Mouse (Mus musculus): ENCODE data around the gene Synpo2l. TPM values are rescaled to one million over a fixed set of nuclear protein-coding genes. Genes with fewer than 3 reads are reported as not detected.

Gene Synpo2l
- polyA plus RNA-seq, 1 experiment from 2014 or later: 0.48 TPM

DNA sequence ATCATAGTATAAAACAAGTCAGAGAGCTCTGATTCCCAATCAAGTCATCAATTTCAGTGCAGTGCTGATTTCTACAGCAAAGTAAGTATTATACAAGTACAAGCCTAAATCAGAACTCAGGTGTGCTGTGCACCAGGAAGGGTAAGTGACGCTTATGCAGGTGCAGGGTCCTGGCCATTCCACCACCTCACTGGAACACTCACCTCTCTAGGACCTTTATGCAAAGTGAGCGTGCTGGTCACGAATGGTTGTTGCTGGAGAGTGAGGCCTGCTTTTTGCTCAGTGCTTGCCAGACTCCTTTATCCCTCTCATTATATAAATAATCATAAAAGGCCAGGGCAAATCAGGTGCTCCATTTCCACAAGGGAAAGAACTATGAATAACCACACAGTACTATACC, 32.2 kb upstream of the Synpo2l start:
- WGBS: 82% methylated on average over 3 of the region's 3 CpGs

DNA sequence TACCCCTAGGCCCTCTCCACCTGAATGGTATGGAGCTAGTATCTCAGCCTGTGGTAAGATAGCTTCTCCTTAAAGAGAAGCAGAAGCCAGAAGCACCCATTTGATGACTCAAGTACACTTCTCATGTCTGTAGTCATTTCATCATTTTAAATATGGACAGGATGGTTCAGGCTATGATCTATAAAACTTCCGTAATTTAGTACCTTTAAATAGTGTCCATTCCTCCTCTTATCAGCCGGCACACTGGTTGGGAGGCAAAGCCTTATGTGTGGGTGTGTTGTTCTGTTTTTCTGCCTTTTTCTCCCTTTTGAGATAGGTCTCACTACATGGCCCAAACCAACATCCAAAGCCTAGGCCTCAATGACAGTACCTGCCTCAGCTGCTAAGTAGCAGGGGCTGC, 30.4 kb upstream of the Synpo2l start:
- Histone ChIP-seq H3K36me3 (ENCODE audit: control insufficient read depth, insufficient read depth, low read length) (0 out of 2 replicates have a peak, but pooled peaks cover 4% of the 10 kb centered on the region), H3K4me2 (replicated peaks; ENCODE audit: low read depth, low read length) (no peak overlapping the region), H3K4me3 (ENCODE audit: low read depth, low read length) (no peak overlapping the region), H3K27ac (ENCODE audit: low read depth, low read length) (no peak overlapping the region), H3K9me3 (ENCODE audit: control insufficient read depth, low read length) (no peaks in the 10 kb centered on the region), H3K4me1 (replicated peaks; ENCODE audit: control insufficient read depth, insufficient read depth, low read length) (peaks cover 14% of the 10 kb centered on the region; the same call in 1 of the 2 replicates), H3K9ac (ENCODE audit: low read depth, low read length) (no peak overlapping the region), H3K27me3 (ENCODE audit: control insufficient read depth, insufficient read depth, low read length) (no peaks in the 10 kb centered on the region)
- 97% methylated on average over 2 of the region's 2 CpGs for WGBS
- no peak for ATAC-seq (ENCODE audit: low FRiP score)
- no peak for DNase-seq (ENCODE audit: low spot score)

More for the DNA sequence above, 32.2 kb upstream of the Synpo2l start:
- H3K9me3 ChIP-seq (ENCODE audit: control insufficient read depth, low read length): no peaks in the 10 kb centered on the region
- H3K36me3 ChIP-seq (ENCODE audit: control insufficient read depth, insufficient read depth, low read length): no peaks in the 10 kb centered on the region
- H3K4me1 ChIP-seq (replicated peaks; ENCODE audit: control insufficient read depth, insufficient read depth, low read length): peaks cover 14% of the 10 kb centered on the region; the same call in 1 of the 2 replicates
- H3K4me3 ChIP-seq (ENCODE audit: low read depth, low read length): no peak overlapping the region
- DNase-seq (ENCODE audit: low spot score): no peak
- no peak overlapping the region for H3K9ac ChIP-seq (ENCODE audit: low read depth, low read length)
- H3K4me2 ChIP-seq (replicated peaks; ENCODE audit: low read depth, low read length): no peak overlapping the region
- H3K27ac ChIP-seq (ENCODE audit: low read depth, low read length): no peak overlapping the region
- ATAC-seq (ENCODE audit: low FRiP score): no peak
- no peaks in the 10 kb centered on the region for H3K27me3 ChIP-seq (ENCODE audit: control insufficient read depth, insufficient read depth, low read length)

DNA sequence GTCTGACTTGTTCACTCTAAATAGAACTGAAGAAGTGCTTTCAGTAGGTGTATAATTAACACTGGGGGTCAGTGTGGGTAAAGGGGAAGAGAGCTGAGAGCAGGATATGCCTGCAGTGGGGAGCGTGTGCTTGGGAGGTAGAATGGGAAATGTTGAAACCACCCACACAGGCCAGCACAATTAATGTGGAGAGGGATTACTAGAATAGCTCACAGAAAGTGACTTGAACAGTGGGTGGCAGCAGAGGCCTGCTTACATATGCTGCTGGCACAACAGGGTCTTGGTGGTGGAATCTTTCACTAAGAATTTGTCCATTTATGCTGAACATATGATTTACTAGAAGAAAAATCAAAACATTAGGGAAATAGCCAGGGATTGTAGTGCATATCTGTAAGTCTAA, 28.8 kb upstream of the Synpo2l start:
- Histone ChIP-seq H3K9ac (ENCODE audit: low read depth, low read length) (peak overlapping the region; percentile 34; the same call in 1 of the 2 replicates), H3K4me1 (replicated peaks; ENCODE audit: control insufficient read depth, insufficient read depth, low read length) (peaks cover 14% of the 10 kb centered on the region; the same call in 1 of the 2 replicates), H3K27me3 (ENCODE audit: control insufficient read depth, insufficient read depth, low read length) (no peaks in the 10 kb centered on the region), H3K36me3 (ENCODE audit: control insufficient read depth, insufficient read depth, low read length) (0 out of 2 replicates have a peak, but pooled peaks cover 7% of the 10 kb centered on the region), H3K9me3 (ENCODE audit: control insufficient read depth, low read length) (no peaks in the 10 kb centered on the region), H3K27ac (ENCODE audit: low read depth, low read length) (no peak overlapping the region), H3K4me2 (replicated peaks; ENCODE audit: low read depth, low read length) (peak overlapping the region; percentile 84), H3K4me3 (ENCODE audit: low read depth, low read length) (peak overlapping the region; percentile 86)
- DNase-seq (ENCODE audit: low spot score) (peak; percentile 43), ATAC-seq (ENCODE audit: low FRiP score) (no peak)
- WGBS: 23% methylated on average over 1 of the region's 1 CpGs

DNA sequence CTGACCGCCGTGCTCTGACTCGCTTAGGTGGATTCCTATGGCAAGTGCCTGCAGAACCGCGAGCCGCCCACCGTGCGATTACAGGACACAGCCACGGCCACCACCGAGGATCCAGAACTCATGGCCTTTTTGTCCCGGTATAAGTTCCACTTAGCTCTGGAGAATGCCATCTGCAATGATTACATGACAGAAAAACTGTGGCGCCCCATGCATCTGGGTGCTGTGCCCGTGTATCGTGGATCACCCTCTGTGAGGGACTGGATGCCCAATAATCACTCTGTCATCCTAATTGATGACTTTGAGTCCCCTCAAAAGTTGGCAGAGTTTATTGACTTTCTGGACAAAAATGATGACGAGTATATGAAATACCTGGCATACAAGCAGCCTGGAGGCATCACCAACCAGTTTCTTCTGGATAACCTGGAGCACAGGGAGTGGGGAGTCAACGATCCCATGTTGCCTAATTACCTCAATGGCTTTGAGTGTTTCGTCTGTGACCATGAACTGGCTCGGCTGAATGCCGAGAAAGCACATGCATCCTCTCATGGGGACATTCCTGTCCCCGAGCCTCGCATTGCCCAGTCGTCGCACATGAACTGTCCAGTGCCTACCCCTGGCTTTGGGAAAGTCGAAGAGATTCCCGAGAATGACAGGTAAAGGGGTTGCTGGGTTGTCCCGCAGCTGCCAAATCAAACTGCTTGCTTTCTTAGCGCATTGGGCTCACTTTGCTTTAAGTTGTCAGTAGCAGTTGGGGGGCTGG, 27.8 kb upstream of the Synpo2l start:
- Histone ChIP-seq H3K9me3 (ENCODE audit: control insufficient read depth, low read length) (no peaks in the 10 kb centered on the region), H3K27ac (ENCODE audit: low read depth, low read length) (peak overlapping the region; percentile 96), H3K4me2 (replicated peaks; ENCODE audit: low read depth, low read length) (peak overlapping the region; percentile 84), H3K27me3 (ENCODE audit: control insufficient read depth, insufficient read depth, low read length) (no peaks in the 10 kb centered on the region), H3K4me1 (replicated peaks; ENCODE audit: control insufficient read depth, insufficient read depth, low read length) (peaks cover 10% of the 10 kb centered on the region; the same call in 1 of the 2 replicates), H3K9ac (ENCODE audit: low read depth, low read length) (peak overlapping the region; percentile 84), H3K4me3 (ENCODE audit: low read depth, low read length) (peak overlapping the region; percentile 86), H3K36me3 (ENCODE audit: control insufficient read depth, insufficient read depth, low read length) (peaks cover 10% of the 10 kb centered on the region; the same call in 1 of the 2 replicates)
- DNase-seq (ENCODE audit: low spot score) (no peak), ATAC-seq (ENCODE audit: low FRiP score) (no peak)
- 17% methylated on average over 27 of the region's 27 CpGs for WGBS

DNA sequence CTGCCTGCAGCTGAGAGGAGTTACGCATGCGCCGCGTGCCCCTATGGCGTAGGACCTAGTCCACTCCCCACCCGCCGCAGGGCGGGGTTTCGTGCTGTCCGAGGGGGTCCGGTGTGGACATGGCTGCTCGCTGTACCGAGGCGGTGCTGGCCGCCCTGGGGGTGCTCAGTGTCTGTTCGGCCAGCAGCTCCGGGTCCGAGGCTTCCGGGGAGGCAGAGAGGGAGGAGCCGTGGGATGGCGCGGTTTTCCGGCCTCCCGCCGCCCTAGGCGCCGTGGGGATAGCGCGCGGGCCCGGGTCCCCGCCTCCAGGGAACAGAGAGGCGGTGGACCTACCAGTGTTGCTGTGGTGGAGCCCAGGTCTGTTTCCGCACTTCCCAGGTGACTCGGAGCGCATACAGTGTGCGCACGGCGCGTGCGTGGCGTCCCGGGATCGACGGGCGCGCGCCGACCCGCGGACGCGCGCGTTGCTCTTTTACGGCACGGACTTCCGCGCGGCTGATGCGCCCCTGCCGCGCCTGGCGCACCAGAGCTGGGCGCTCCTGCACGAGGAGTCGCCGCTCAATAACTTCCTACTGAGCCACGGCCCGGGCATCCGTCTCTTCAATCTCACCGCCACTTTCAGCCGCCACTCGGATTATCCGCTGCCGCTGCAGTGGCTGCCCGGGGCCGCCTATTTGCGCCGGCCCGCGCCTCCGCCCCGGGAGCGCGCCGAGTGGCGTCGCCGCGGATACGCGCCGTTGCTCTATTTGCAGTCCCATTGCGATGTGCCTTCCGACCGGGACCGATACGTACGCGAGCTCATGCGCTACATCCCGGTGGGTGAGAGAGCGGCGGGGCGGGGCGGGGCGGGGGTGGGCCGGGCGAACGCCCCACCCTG, 27.0 kb upstream of the Synpo2l start, which contains the start of gene Fut11:
Gene Fut11 (plus strand): TSS at position 85 of the 877 bp plus-strand sequence.
- Histone ChIP-seq H3K4me1 (replicated peaks; ENCODE audit: control insufficient read depth, insufficient read depth, low read length) (peaks cover 10% of the 10 kb centered on the region; the same call in 1 of the 2 replicates), H3K9ac (ENCODE audit: low read depth, low read length) (peak within 1 kb of the TSS; percentile 84), H3K4me3 (ENCODE audit: low read depth, low read length) (peak within 1 kb of the TSS; percentile 86), H3K9me3 (ENCODE audit: control insufficient read depth, low read length) (no peaks in the 10 kb centered on the region), H3K27me3 (ENCODE audit: control insufficient read depth, insufficient read depth, low read length) (no peaks in the 10 kb centered on the region), H3K36me3 (ENCODE audit: control insufficient read depth, insufficient read depth, low read length) (peaks cover 12% of the 10 kb centered on the region; the same call in 1 of the 2 replicates), H3K27ac (ENCODE audit: low read depth, low read length) (peak within 1 kb of the TSS; percentile 96), H3K4me2 (replicated peaks; ENCODE audit: low read depth, low read length) (peak within 1 kb of the TSS; percentile 84)
- DNase-seq (ENCODE audit: low spot score) (peak; percentile 92), ATAC-seq (ENCODE audit: low FRiP score) (peak; percentile 95)
- WGBS: under 1% methylated on average over 107 of the region's 111 CpGs

DNA sequence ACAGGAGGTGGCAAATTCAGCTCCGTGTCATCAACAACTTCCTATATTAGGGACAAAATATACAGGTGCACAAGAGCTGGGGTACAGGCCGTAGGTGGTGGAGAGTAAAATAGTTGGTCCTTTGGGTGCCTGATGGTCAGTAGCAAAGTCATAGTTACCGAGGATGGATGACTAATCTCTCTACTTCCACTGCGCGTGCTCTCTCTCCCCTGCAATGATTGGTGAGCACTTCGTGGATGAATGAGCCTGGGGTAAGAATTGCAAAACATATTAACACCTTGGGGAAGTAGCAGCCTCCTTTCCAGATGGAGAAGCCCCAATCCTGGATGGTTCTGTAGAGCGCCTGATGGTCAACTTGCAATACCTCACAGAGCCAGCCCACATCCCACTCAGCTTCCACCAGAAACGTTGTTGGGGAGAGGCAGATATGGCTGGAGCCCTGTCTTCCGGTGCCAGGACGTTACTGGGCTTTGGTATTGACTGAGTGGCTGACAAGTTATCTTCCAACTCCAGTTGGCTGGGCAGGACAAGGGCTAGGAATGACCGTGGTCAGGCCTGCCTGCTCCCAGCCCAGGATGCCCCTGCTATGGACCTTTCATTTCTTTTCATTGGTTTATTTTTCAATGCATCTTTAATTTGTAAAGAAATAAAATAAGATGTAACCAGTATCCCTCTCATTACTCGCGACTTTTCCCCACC, 26.2 kb upstream of the Synpo2l start:
- Histone ChIP-seq H3K9ac (ENCODE audit: low read depth, low read length) (peak overlapping the region; percentile 84), H3K4me3 (ENCODE audit: low read depth, low read length) (peak overlapping the region; percentile 86), H3K4me2 (replicated peaks; ENCODE audit: low read depth, low read length) (peak overlapping the region; percentile 84), H3K4me1 (replicated peaks; ENCODE audit: control insufficient read depth, insufficient read depth, low read length) (peaks cover 10% of the 10 kb centered on the region; the same call in 1 of the 2 replicates), H3K9me3 (ENCODE audit: control insufficient read depth, low read length) (no peaks in the 10 kb centered on the region), H3K36me3 (ENCODE audit: control insufficient read depth, insufficient read depth, low read length) (peaks cover 16% of the 10 kb centered on the region; the same call in 1 of the 2 replicates), H3K27ac (ENCODE audit: low read depth, low read length) (peak overlapping the region; percentile 96), H3K27me3 (ENCODE audit: control insufficient read depth, insufficient read depth, low read length) (no peaks in the 10 kb centered on the region)
- ATAC-seq (ENCODE audit: low FRiP score): peak; percentile 60
- no peak for DNase-seq (ENCODE audit: low spot score)
- 48% methylated on average over 13 of the region's 13 CpGs for WGBS

DNA sequence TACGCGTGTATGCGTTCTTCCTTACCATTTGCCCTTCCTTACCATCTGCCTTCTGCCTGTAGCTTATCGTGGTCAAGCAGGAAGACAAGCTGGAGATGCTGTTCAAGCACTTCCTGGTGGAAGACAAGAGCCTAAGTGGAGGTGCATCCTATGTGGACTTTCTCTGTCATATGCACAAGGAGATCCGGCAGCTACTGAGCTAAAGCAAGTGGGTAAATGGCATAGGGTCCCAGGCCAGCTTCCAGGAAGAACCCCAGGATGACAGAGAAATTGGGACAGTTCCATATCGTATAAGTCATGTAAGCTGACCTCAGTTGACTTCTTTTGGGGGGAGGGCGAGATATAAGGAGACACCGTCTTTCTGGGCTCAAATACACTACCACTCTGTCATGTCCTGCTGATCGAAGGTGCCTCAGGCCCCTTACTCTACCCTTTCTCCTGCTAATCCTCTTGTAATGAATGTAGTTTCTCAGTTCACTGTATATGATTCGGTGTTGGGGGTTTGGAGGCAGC, 25.5 kb upstream of the Synpo2l start:
- H3K27ac ChIP-seq (ENCODE audit: low read depth, low read length): no peak overlapping the region
- no peak overlapping the region for H3K4me3 ChIP-seq (ENCODE audit: low read depth, low read length)
- WGBS: 91% methylated on average over 10 of the region's 10 CpGs
- ATAC-seq (ENCODE audit: low FRiP score) (no peak), DNase-seq (ENCODE audit: low spot score) (no peak)
- peaks cover 18% of the 10 kb centered on the region; the same call in 1 of the 2 replicates for H3K36me3 ChIP-seq (ENCODE audit: control insufficient read depth, insufficient read depth, low read length)
- H3K9me3 ChIP-seq (ENCODE audit: control insufficient read depth, low read length): no peaks in the 10 kb centered on the region
- H3K27me3 ChIP-seq (ENCODE audit: control insufficient read depth, insufficient read depth, low read length): no peaks in the 10 kb centered on the region
- peaks cover 10% of the 10 kb centered on the region; the same call in 1 of the 2 replicates for H3K4me1 ChIP-seq (replicated peaks; ENCODE audit: control insufficient read depth, insufficient read depth, low read length)
- no peak overlapping the region for H3K9ac ChIP-seq (ENCODE audit: low read depth, low read length)
- no peak overlapping the region for H3K4me2 ChIP-seq (replicated peaks; ENCODE audit: low read depth, low read length)

DNA sequence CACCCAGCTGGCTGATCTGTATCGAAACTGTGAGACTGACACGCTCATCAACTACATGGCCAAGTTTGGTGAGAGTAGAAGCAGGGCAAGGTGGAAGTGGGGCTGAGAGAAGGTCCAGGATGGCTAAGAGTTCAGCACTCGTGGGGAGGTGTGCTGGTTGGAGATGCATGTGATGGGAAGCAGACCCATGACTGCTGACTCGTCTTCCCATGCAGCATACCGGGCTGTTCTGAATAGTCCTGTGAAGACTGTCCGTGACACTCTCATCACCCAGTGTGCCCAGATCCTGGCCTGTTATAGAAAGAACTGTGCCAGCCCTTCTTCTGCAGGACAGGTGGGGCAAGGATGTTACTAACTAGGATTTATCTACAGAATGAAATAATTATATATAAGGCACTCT, 23.6 kb upstream of the Synpo2l start:
- Histone ChIP-seq H3K9me3 (ENCODE audit: control insufficient read depth, low read length) (no peaks in the 10 kb centered on the region), H3K4me3 (ENCODE audit: low read depth, low read length) (no peak overlapping the region), H3K36me3 (ENCODE audit: control insufficient read depth, insufficient read depth, low read length) (peaks cover 20% of the 10 kb centered on the region; the same call in 1 of the 2 replicates), H3K4me1 (replicated peaks; ENCODE audit: control insufficient read depth, insufficient read depth, low read length) (peaks cover 7% of the 10 kb centered on the region; the same call in 1 of the 2 replicates), H3K27ac (ENCODE audit: low read depth, low read length) (no peak overlapping the region), H3K9ac (ENCODE audit: low read depth, low read length) (no peak overlapping the region), H3K4me2 (replicated peaks; ENCODE audit: low read depth, low read length) (no peak overlapping the region), H3K27me3 (ENCODE audit: control insufficient read depth, insufficient read depth, low read length) (no peaks in the 10 kb centered on the region)
- WGBS: 90% methylated on average over 6 of the region's 6 CpGs
- DNase-seq (ENCODE audit: low spot score) (no peak), ATAC-seq (ENCODE audit: low FRiP score) (no peak)
